Mouse (Mus musculus): ENCODE measurements around the gene Kctd10.

The Kctd10 gene

GRCm38 (mm10) chr5:114378936-114379335 is 1.4 kb downstream of the Kctd10 start:
- peak; percentile 43 for DNase-seq (ENCODE audit: low read depth)

- DNase-seq (ENCODE audit: low read depth) = peak; percentile 83
Observed at GRCm38 (mm10) chr5:114378177-114378920, 2.0 kb downstream of the Kctd10 start.

- peak; percentile 21 for DNase-seq (ENCODE audit: low read depth)
Observed at GRCm38 (mm10) chr5:114374409-114375213, 5.7 kb downstream of the Kctd10 start.

- no peak for DNase-seq (ENCODE audit: low read depth)
Observed at GRCm38 (mm10) chr5:114373581-114373980, 6.7 kb downstream of the Kctd10 start.

GRCm38 (mm10) chr5:114373174-114373573 is 7.1 kb downstream of the Kctd10 start:
- no peak for DNase-seq (ENCODE audit: low read depth)

- no peak for DNase-seq (ENCODE audit: low read depth)
Observed at GRCm38 (mm10) chr5:114372565-114372964, 7.7 kb downstream of the Kctd10 start.

GRCm38 (mm10) chr5:114371731-114372473 is 8.4 kb downstream of the Kctd10 start:
- DNase-seq (ENCODE audit: low read depth) = no peak

GRCm38 (mm10) chr5:114371331-114371730 is 9.0 kb downstream of the Kctd10 start:
- no peak for DNase-seq (ENCODE audit: low read depth)

GRCm38 (mm10) chr5:114370371-114370776 is 9.9 kb downstream of the Kctd10 start:
- DNase-seq (ENCODE audit: low read depth) = no peak

- no peak for DNase-seq (ENCODE audit: low read depth)
Observed at GRCm38 (mm10) chr5:114369921-114370320, 10.4 kb downstream of the Kctd10 start.

GRCm38 (mm10) chr5:114368803-114369496 is 11.4 kb downstream of the Kctd10 start:
- no peak for DNase-seq (ENCODE audit: low read depth)

- DNase-seq (ENCODE audit: low read depth) = no peak
Observed at GRCm38 (mm10) chr5:114368121-114368520, 12.2 kb downstream of the Kctd10 start.

GRCm38 (mm10) chr5:114365043-114365752 is 15.1 kb downstream of the Kctd10 start:
- no peak for DNase-seq (ENCODE audit: low read depth)

GRCm38 (mm10) chr5:114360968-114361367 is 19.3 kb downstream of the Kctd10 start:
- DNase-seq (ENCODE audit: low read depth) = no peak

- DNase-seq (ENCODE audit: low read depth) = no peak
Observed at GRCm38 (mm10) chr5:114359586-114359985, 20.7 kb downstream of the Kctd10 start.

GRCm38 (mm10) chr5:114358833-114359232 is 21.5 kb downstream of the Kctd10 start:
- DNase-seq (ENCODE audit: low read depth) = no peak

- DNase-seq (ENCODE audit: low read depth) = no peak
Observed at GRCm38 (mm10) chr5:114356936-114357751, 23.2 kb downstream of the Kctd10 start.

GRCm38 (mm10) chr5:114356250-114356935 is 23.9 kb downstream of the Kctd10 start:
- peak; percentile 75 for DNase-seq (ENCODE audit: low read depth)

GRCm38 (mm10) chr5:114351490-114351889 is 28.8 kb downstream of the Kctd10 start:
- no peak for DNase-seq (ENCODE audit: low read depth)

GRCm38 (mm10) chr5:114347005-114347404 is 33.3 kb downstream of the Kctd10 start:
- DNase-seq (ENCODE audit: low read depth) = no peak
